Mouse (Mus musculus): ENCODE results near the gene Rbfox1. TPM values are rescaled to one million over a fixed set of nuclear protein-coding genes. Genes with fewer than 3 reads are reported as not detected.

Rbfox1 gene
- total and polyA plus RNA-seq, 3 experiments: not detected

DNA sequence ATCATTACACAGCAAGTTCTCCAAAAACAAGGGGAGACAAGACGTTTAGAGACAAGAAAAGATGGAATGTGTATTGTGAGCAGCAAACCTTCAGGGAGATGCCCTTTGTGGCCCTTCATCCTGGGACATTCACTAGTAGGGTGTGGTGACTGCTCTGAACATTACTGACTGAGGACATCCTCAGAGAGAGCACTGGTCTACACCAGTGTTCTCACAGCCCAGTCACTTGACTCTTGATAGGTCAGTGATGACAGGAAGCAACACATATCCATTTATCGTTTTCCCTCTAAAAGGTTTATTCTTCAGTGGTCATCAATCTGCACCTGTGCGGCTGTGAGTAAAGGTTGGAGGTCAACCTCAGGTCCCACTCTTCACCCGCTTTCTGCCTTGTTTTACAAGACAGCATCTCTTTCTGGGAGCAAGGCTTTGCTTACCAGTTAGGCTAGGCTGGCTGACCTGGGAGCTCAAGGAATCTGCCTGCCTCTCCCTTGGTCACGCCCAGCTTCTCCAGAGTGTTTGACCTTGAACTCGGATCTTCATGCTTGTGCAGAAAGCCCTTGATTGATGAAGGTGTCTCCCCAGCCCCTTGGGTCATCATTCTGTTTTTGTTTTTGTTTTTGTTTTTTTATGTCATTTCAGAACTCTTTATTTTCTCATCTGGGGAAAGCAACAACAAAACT, 892.5 kb downstream of the Rbfox1 start:
- TF ChIP-seq CTCF (IDR thresholded peaks at IDR 0.05; ENCODE audit: low read depth, low read length): no peak
- TF ChIP-seq GATA2 (IDR thresholded peaks at IDR 0.05; ENCODE audit: borderline replicate concordance, low read depth, low read length): no peak
- TF ChIP-seq TAL1 (conservative IDR thresholded peaks at IDR 0.05; ENCODE audit: low read depth, low read length): no peak
- TF ChIP-seq GATA1 (IDR thresholded peaks at IDR 0.05; ENCODE audit: borderline replicate concordance, low read length): no peak
- no peak for TF ChIP-seq POLR2AphosphoS5 (IDR thresholded peaks at IDR 0.05; ENCODE audit: insufficient replicate concordance, low read depth, low read length)
- peaks cover 10% of the 10 kb centered on the region for H3K9me3 ChIP-seq (replicated peaks)
- no peak for ATAC-seq (ENCODE audit: extremely low read depth, insufficient number of reproducible peaks, low FRiP score, poor library complexity, severe bottlenecking)

DNA sequence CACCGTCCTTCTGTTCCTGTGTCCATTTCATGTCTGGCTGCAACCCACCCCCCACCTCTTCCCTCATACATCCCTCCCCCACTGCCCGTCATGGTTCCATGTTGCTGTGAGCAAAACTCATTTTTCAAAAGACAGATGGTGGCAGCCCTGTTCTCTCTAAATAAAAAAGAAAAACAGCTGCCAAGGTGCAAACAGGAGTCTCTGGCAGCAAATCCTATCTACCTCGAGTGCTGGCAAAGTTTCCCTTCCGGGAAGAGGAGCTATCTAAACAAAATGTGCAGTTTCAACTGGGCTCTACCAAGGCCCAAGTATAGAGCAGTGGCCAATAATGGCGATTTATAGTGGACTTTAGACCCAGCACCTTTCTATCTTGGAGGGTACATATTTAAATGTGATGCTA, 899.0 kb downstream of the Rbfox1 start:
- Histone ChIP-seq H3K4me3 (ENCODE audit: low read depth, low read length) (no peak overlapping the region), H3K4me1 (ENCODE audit: insufficient read depth, low read depth, low read length) (no peaks in the 10 kb centered on the region), H3K9me3 (replicated peaks) (peaks cover 5% of the 10 kb centered on the region; the same call in 1 of the 2 replicates), H3K36me3 (replicated peaks) (no peaks in the 10 kb centered on the region), H3K27me3 (ENCODE audit: insufficient read depth, low read length) (no peaks in the 10 kb centered on the region)
- ATAC-seq (ENCODE audit: extremely low read depth, insufficient number of reproducible peaks, low FRiP score, poor library complexity, severe bottlenecking): no peak
- TF ChIP-seq GATA1 (IDR thresholded peaks at IDR 0.05; ENCODE audit: borderline replicate concordance, low read length) (no peak), CTCF (IDR thresholded peaks at IDR 0.05; ENCODE audit: low read depth, low read length) (no peak), TAL1 (conservative IDR thresholded peaks at IDR 0.05; ENCODE audit: low read depth, low read length) (no peak), GATA2 (IDR thresholded peaks at IDR 0.05; ENCODE audit: borderline replicate concordance, low read depth, low read length) (no peak), POLR2AphosphoS5 (IDR thresholded peaks at IDR 0.05; ENCODE audit: insufficient replicate concordance, low read depth, low read length) (no peak)
- no peak for DNase-seq (ENCODE audit: low spot score)

More for the DNA sequence above, 892.5 kb downstream of the Rbfox1 start:
- H3K27me3 ChIP-seq (ENCODE audit: insufficient read depth, low read length): no peaks in the 10 kb centered on the region
- H3K4me3 ChIP-seq (ENCODE audit: low read depth, low read length): no peak overlapping the region
- no peaks in the 10 kb centered on the region for H3K4me1 ChIP-seq (ENCODE audit: insufficient read depth, low read depth, low read length)
- DNase-seq (ENCODE audit: low spot score): no peak
- no peaks in the 10 kb centered on the region for H3K36me3 ChIP-seq (replicated peaks)

GRCm38 (mm10) chr16:6785026-6785425, 899.9 kb downstream of the Rbfox1 start:
- no peak for DNase-seq (ENCODE audit: low spot score)
- H3K27me3 ChIP-seq (ENCODE audit: insufficient read depth, low read length): no peaks in the 10 kb centered on the region
- no peaks in the 10 kb centered on the region for H3K36me3 ChIP-seq (replicated peaks)
- no peak for ATAC-seq (ENCODE audit: extremely low read depth, insufficient number of reproducible peaks, low FRiP score, poor library complexity, severe bottlenecking)
- H3K4me3 ChIP-seq (ENCODE audit: low read depth, low read length): no peak overlapping the region
- H3K9me3 ChIP-seq (replicated peaks): peaks cover 5% of the 10 kb centered on the region; the same call in 1 of the 2 replicates
- no peaks in the 10 kb centered on the region for H3K4me1 ChIP-seq (ENCODE audit: insufficient read depth, low read depth, low read length)
- TF ChIP-seq GATA2 (IDR thresholded peaks at IDR 0.05; ENCODE audit: borderline replicate concordance, low read depth, low read length) (no peak), TAL1 (conservative IDR thresholded peaks at IDR 0.05; ENCODE audit: low read depth, low read length) (no peak), GATA1 (IDR thresholded peaks at IDR 0.05; ENCODE audit: borderline replicate concordance, low read length) (no peak), POLR2AphosphoS5 (IDR thresholded peaks at IDR 0.05; ENCODE audit: insufficient replicate concordance, low read depth, low read length) (no peak), CTCF (IDR thresholded peaks at IDR 0.05; ENCODE audit: low read depth, low read length) (no peak)

GRCm38 (mm10) chr16:6791218-6791617, 906.1 kb downstream of the Rbfox1 start:
- Histone ChIP-seq H3K4me1 (ENCODE audit: insufficient read depth, low read depth, low read length) (no peaks in the 10 kb centered on the region), H3K4me3 (ENCODE audit: low read depth, low read length) (no peak overlapping the region), H3K27me3 (ENCODE audit: insufficient read depth, low read length) (no peaks in the 10 kb centered on the region), H3K9me3 (replicated peaks) (peaks cover 7% of the 10 kb centered on the region), H3K36me3 (replicated peaks) (no peaks in the 10 kb centered on the region)
- DNase-seq (ENCODE audit: low spot score) (no peak), ATAC-seq (ENCODE audit: extremely low read depth, insufficient number of reproducible peaks, low FRiP score, poor library complexity, severe bottlenecking) (no peak)
- TF ChIP-seq POLR2AphosphoS5 (IDR thresholded peaks at IDR 0.05; ENCODE audit: insufficient replicate concordance, low read depth, low read length) (no peak), CTCF (IDR thresholded peaks at IDR 0.05; ENCODE audit: low read depth, low read length) (no peak), TAL1 (conservative IDR thresholded peaks at IDR 0.05; ENCODE audit: low read depth, low read length) (no peak), GATA2 (IDR thresholded peaks at IDR 0.05; ENCODE audit: borderline replicate concordance, low read depth, low read length) (no peak), GATA1 (IDR thresholded peaks at IDR 0.05; ENCODE audit: borderline replicate concordance, low read length) (no peak)

GRCm38 (mm10) chr16:6791655-6792054, 906.5 kb downstream of the Rbfox1 start:
- DNase-seq (ENCODE audit: low spot score) (no peak), ATAC-seq (ENCODE audit: extremely low read depth, insufficient number of reproducible peaks, low FRiP score, poor library complexity, severe bottlenecking) (no peak)
- Histone ChIP-seq H3K4me1 (ENCODE audit: insufficient read depth, low read depth, low read length) (no peaks in the 10 kb centered on the region), H3K36me3 (replicated peaks) (no peaks in the 10 kb centered on the region), H3K27me3 (ENCODE audit: insufficient read depth, low read length) (no peaks in the 10 kb centered on the region), H3K4me3 (ENCODE audit: low read depth, low read length) (no peak overlapping the region), H3K9me3 (replicated peaks) (peaks cover 7% of the 10 kb centered on the region)
- TF ChIP-seq GATA1 (IDR thresholded peaks at IDR 0.05; ENCODE audit: borderline replicate concordance, low read length): no peak
- TF ChIP-seq TAL1 (conservative IDR thresholded peaks at IDR 0.05; ENCODE audit: low read depth, low read length): no peak
- no peak for TF ChIP-seq POLR2AphosphoS5 (IDR thresholded peaks at IDR 0.05; ENCODE audit: insufficient replicate concordance, low read depth, low read length)

DNA sequence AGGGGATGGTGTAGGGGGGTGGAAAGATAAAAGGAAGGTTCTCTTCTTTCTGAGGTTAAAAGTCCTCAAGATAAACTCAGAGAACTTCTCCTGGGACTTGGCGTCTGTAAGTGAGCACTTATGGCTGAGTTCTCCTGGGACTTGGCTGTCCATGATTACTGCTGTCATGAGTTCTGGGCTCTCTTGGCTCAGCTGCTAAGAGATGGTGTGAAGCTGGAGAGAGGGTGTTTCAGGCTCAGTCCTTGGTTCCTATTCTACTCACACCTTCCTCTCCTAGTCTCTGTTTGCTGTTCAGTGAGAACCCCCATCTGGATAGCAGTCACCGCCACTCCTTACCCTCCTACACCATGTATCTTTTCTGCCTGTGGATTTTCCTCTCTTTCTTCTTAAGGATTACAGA, 921.1 kb downstream of the Rbfox1 start:
- Histone ChIP-seq H3K36me3 (replicated peaks) (no peaks in the 10 kb centered on the region), H3K4me1 (ENCODE audit: insufficient read depth, low read depth, low read length) (no peaks in the 10 kb centered on the region), H3K27me3 (ENCODE audit: insufficient read depth, low read length) (no peaks in the 10 kb centered on the region), H3K4me3 (ENCODE audit: low read depth, low read length) (no peak overlapping the region), H3K9me3 (replicated peaks) (0 out of 2 replicates have a peak, but pooled peaks cover 2% of the 10 kb centered on the region)
- DNase-seq (ENCODE audit: low spot score) (no peak), ATAC-seq (ENCODE audit: extremely low read depth, insufficient number of reproducible peaks, low FRiP score, poor library complexity, severe bottlenecking) (no peak)
- TF ChIP-seq GATA1 (IDR thresholded peaks at IDR 0.05; ENCODE audit: borderline replicate concordance, low read length) (no peak), POLR2AphosphoS5 (IDR thresholded peaks at IDR 0.05; ENCODE audit: insufficient replicate concordance, low read depth, low read length) (no peak), TAL1 (conservative IDR thresholded peaks at IDR 0.05; ENCODE audit: low read depth, low read length) (no peak), CTCF (IDR thresholded peaks at IDR 0.05; ENCODE audit: low read depth, low read length) (no peak), GATA2 (IDR thresholded peaks at IDR 0.05; ENCODE audit: borderline replicate concordance, low read depth, low read length) (no peak)
